Mouse (Mus musculus) bone marrow, adult 2 months (tissue): ENCODE results near the gene Itgal. TPM values are rescaled to one million over a fixed set of nuclear protein-coding genes. Genes with fewer than 3 reads are reported as not detected.

Source experiments
- H3K27ac ChIP-seq: fragments of 200-500 bp; 2 replicates; pipeline ENCODE4 v1.5.1; 2012; ENCODE audit warnings: low read depth, mild to moderate bottlenecking, control low read depth, inconsistent platforms, low read length; ENCODE audit not compliant: control insufficient read depth, poor library complexity, insufficient read depth
- H3K4me1 ChIP-seq: fragments of 200-500 bp; 2 replicates; pipeline ENCODE4 v1.6.1; 2011; ENCODE audit warnings: low read length; ENCODE audit not compliant: control insufficient read depth, insufficient read depth
- H3K4me3 ChIP-seq: fragments of 200-500 bp; replicated peaks from 2 replicates; pipeline ENCODE3; 2011; ENCODE audit warnings: mild to moderate bottlenecking, low read depth, low read length, control low read depth; ENCODE audit not compliant: control insufficient read depth
- CTCF ChIP-seq: fragments of 200-500 bp; IDR thresholded peaks from 2 replicates; pipeline ENCODE4 v1.5.1; 2011; ENCODE audit warnings: low read length, control low read depth; ENCODE audit not compliant: control insufficient read depth, insufficient read depth
- POLR2A ChIP-seq: fragments of 200-500 bp; IDR thresholded peaks from 2 replicates; pipeline ENCODE4 v1.6.1; 2011; ENCODE audit warnings: low read depth, mild to moderate bottlenecking, control low read depth, low read length, borderline replicate concordance; ENCODE audit not compliant: control insufficient read depth
- WGBS: fragments of 180-500 bp; shearing (Covaris S2); methylation state at CpG from one replicate; pipeline ENCODE4 v1.1.7; 2018; 5-methylcytosine and 5-hydroxymethylcytosine counted together
- polyA plus RNA-seq: library from polyadenylated mRNA; stranded (reverse); fragments of >200 nt; gene quantifications from 2 replicates; pipeline ENCODE4 v1.2.4, GENCODE M21; 2011; ENCODE audit warnings: low replicate concordance; ENCODE audit not compliant: missing spikeins, insufficient read depth, insufficient read length

The Itgal gene
- polyA plus RNA-seq, 1 experiment = 51.9 TPM

DNA sequence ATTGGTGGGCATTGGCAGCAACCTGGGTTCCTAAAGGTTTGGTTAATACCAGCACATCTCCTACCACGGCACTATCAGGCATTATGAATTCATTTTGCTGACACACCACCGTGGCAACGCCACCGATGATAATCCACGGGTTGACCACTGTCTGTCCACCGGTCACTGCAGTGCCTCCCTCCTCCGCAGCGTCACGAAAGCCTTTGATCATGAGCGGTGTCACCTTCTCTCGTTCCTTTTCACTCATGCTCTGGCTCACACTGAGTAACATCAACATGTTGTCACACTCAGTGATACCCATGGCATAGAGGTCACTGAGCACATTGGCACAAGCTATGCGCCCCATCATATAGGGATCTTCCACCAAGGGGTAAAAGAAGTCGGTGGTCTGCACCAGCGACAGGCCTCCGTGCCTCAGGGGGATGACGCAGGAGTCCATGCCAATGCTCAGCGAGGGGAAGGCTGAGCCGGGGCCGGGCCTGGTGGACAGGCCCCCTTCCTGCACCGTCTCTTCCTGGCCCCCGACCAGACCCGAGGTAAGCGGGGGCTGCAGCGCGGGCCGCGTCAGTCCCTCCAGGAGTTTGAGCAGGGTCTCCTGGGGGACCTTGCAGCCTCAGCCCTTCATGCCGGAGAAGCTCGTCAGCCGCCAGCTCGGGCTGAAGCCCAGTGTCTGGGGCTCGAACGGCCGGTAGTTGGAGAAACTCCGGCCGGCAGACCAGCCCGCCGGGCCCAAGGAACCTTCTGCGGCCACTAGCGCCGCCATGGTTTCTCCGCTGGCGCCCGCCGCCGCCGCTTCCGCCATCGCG is 22.7 kb upstream of the Itgal start:
- WGBS = 7% methylated on average over 50 of the region's 50 CpGs

DNA sequence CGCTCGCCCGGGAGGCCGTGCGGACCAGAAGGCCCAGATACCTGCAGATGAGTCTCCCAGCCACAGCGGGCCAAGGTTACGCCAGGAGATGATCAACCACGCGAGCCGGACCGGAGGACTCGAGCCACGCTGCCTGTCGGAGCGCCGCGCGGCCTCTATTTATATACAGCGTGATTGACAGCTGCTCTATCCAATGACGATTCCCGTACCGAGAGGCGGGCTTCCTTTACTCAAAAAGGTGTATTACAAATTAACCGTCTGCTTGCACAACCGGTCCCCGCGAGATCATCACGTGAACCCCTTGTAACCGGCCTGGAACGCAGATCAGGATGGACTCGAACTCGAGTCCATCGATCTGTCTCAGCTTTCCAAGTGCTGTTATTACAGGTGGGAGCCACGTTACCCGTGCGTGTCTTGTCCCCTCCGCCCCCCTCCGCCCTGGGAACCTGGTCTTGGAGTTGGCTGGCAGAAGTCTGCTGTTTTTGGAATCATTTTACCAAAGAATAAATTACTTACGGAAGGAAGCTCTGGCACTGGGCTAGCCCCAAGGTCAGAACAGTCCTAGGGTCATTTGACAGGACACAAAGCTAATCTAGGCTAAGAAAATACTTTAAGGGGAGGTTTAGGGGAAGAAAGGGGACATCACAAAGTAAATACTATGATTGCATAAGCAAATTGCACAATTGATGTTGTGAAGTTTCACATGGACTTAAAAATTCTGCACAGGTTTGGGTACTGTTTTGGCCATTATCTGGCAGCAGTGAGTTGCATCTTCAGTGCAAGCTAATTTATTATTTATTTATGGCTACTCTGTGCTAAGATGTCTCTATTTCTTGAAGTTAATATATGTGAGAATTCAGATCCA is 21.9 kb upstream of the Itgal start, which contains the start of gene Sephs2:
Gene Sephs2, minus strand, starts transcription at position 131 of the 865 bp plus-strand sequence.
- Histone ChIP-seq H3K4me3 (peak within 1 kb of the TSS; percentile 92), H3K27ac (peak within 1 kb of the TSS; percentile 92), H3K4me1 (peaks cover 4% of the 10 kb centered on the region)
- no peak for TF ChIP-seq CTCF
- peak; percentile 99 for TF ChIP-seq POLR2A
- 1% methylated on average over 39 of the region's 39 CpGs for WGBS

More for the DNA sequence above, 22.7 kb upstream of the Itgal start:
- peak overlapping the region; percentile 92 for H3K27ac ChIP-seq
- TF ChIP-seq POLR2A (no peak), CTCF (no peak)
- H3K4me3 ChIP-seq = peak overlapping the region; percentile 92
- peaks cover 4% of the 10 kb centered on the region for H3K4me1 ChIP-seq

DNA sequence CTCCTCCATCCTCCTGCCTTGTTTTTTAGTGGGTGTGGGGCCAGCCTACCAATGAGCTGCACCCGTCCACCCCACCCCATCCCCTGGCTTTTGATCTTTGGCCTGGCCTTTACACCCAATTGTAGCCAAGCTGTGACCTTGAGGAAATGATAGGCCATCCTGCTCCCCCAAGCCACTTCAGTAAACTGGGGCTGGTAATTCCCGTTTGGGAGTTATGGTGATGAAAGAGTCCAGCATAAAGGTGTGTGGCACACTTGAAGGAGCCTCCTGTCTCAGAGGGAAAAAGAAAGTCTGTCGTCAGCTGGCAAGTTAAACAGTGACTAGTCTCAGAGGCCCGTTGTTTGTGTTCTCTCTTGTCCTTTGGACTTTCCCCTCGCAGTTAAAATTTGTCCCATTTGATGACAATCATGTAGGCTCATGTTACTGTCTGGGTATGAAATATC is 19.5 kb upstream of the Itgal start:
- no peak overlapping the region for H3K27ac ChIP-seq
- H3K4me3 ChIP-seq = no peak overlapping the region
- TF ChIP-seq POLR2A = no peak
- TF ChIP-seq CTCF = no peak
- 74% methylated on average over 5 of the region's 5 CpGs for WGBS
- peaks cover 2% of the 10 kb centered on the region for H3K4me1 ChIP-seq

DNA sequence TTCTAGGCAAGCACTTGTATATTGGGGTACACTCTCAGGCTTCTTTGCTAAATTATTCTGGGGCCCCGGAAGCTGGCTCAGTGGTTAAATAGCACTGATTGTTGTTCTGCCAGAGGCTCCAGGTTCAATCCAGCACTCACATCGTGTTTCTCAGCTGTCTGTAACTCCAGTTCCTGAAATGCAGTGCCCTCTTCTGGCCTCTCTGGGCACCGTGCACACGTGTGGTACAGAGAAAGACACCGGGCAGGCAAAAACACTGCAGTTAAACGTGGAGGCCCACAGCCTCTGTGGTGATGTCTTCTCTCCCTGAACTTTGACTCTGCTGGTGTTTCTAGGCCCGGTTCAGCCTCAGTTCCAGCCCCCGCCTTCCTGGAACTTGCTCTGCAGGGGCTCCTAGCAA is 17.7 kb upstream of the Itgal start:
- no peaks in the 10 kb centered on the region; the same call in 1 of the 2 replicates for H3K4me1 ChIP-seq
- H3K27ac ChIP-seq = no peak overlapping the region
- TF ChIP-seq POLR2A (no peak), CTCF (peak; percentile 88)
- WGBS = 11% methylated on average over 8 of the region's 8 CpGs
- H3K4me3 ChIP-seq = no peak overlapping the region

DNA sequence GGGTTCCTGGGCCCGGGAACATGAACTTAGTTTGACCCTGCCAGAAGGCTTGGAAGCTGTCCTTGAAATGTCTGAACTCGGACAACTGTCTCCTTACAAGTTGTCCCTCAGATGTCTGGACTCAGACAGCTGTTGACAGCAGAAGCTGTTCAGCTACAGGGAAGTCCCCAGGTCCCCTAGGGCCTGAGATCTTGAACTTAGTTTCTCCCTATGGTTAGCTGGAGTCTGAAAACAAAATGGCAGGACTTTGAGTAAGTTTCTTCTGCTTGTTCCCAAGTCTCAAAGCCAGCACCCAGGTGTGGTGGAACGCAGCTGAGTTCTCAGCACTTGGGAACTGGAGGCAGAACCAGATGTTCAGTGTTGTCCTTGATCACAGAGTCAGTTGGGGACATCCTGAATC is 16.0 kb upstream of the Itgal start:
- H3K4me3 ChIP-seq = no peak overlapping the region
- 77% methylated on average over 3 of the region's 3 CpGs for WGBS
- TF ChIP-seq CTCF = no peak
- no peak for TF ChIP-seq POLR2A
- peaks cover 2% of the 10 kb centered on the region; the same call in 1 of the 2 replicates for H3K4me1 ChIP-seq
- no peak overlapping the region for H3K27ac ChIP-seq

DNA sequence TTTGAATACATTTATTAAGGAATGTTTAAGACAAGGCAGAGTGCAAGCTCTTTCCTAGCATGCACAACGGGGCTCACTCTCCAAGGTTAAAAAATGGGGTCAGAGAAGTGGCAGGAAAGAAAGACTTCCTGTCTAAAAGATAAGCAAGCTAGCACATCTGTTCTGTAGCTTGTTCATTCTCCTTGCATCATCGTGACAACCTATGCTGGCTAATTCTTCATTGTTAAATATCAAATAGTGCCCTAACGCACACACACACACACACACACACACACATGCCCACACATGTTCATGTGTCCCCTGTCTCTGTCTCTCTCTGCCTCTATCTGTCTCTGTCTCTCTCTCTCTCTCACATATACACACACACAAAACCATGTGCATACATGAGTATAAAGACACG is 14.9 kb upstream of the Itgal start:
- TF ChIP-seq CTCF = no peak
- no peak for TF ChIP-seq POLR2A
- WGBS = 8% methylated on average over 4 of the region's 4 CpGs
- Histone ChIP-seq H3K4me3 (no peak overlapping the region), H3K4me1 (peaks cover 2% of the 10 kb centered on the region; the same call in 1 of the 2 replicates), H3K27ac (no peak overlapping the region)

DNA sequence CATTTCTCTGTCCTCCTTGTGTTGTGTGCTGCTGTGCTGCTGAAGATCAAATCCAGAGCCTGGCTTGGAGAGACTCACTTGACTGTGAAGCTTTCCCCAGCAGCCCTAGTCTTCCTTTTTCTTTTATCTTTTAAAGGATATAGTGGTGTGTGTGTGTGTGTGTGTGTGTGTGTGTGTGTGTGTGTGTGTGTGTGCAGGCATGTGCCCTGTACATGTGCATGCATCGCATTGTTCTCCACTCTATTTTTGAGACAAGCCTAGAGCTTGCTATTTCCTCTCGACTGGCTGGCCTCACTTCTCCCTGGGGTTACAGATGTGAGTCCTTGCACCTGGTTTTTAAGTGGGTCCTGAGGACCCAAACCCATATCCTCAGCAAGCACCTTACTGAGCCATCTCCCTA is 13.9 kb upstream of the Itgal start:
- no peak for TF ChIP-seq CTCF
- no peak for TF ChIP-seq POLR2A
- peaks cover 3% of the 10 kb centered on the region; the same call in 1 of the 2 replicates for H3K4me1 ChIP-seq
- H3K27ac ChIP-seq = no peak overlapping the region
- 41% methylated on average over 2 of the region's 2 CpGs for WGBS
- H3K4me3 ChIP-seq = no peak overlapping the region

DNA sequence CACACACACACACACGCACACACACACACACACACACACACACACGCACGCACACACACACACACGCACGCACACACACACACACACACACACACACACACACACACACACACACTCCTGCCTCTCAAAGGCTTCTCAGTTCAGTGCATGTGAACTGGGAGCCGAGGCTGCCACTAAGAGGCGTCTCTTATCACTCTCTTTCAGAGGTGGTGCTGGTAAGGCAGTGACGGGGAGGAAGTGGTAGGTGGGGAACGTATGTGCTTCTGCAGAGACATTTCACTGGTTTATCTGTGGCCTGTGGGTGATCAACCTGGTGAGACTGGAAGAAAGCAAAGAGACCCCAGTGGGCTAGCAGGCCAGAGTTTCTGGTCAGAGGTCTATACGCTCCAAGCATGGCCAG is 10.9 kb upstream of the Itgal start:
- peak overlapping the region; percentile 23; the same call in 1 of the 2 replicates for H3K27ac ChIP-seq
- WGBS = 22% methylated on average over 5 of the region's 10 CpGs
- H3K4me3 ChIP-seq = no peak overlapping the region
- H3K4me1 ChIP-seq = peaks cover 10% of the 10 kb centered on the region
- TF ChIP-seq POLR2A = no peak
- no peak for TF ChIP-seq CTCF
